Comparison of ENCODE assay signal across 21 mouse cellular contexts in the genomic region with DNA sequence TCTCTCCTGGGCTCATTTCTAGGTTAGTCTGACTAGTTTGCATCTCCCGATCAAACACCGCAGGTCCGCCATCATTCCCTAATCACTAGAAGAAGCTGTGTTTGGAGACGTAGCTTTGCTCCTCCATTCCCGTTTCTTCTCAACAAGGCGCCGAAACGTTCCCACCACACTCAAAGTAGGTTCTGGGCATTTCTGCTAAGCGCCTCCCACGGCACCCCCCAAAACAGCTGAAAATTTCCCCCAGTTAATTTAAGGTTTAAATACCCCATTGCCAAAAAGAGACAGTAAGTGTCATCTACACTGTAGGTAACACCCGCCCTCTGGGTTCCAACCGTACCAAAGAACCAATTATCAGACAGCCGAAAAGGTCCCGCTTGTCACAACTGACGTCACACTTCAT. TPM values are rescaled to one million over a fixed set of nuclear protein-coding genes. Genes with fewer than 3 reads are reported as not detected.
DNase-seq lines count a peak whose midpoint lies in the region; ATAC-seq lines count a peak whose summit lies in the region.
"Had no signal": no experiment of that assay in that cellular context is flagged by ENCODE, and none has a peak within 500 bp of the region (broad histone marks: within the 10 kb centered on the region; RNA-seq: fewer than 3 reads in every experiment).

No protein-coding gene starts in this region.

- DNase-seq in embryo, embryonic 9.5 days (ENCODE audit: extremely low spot score): peak; percentile 18
- DNase-seq in embryo, embryonic 11 days: no peak
- no peak for DNase-seq in heart, postnatal 25 days (ENCODE audit: low spot score)
- DNase-seq in midbrain, embryonic 14.5 days: peak; percentile 11
- no peak for DNase-seq in frontal cortex, postnatal 10 days (ENCODE audit: low spot score in 2 of 2)
- DNase-seq: adrenal gland, adult 8-10 months; cerebellum, adult 2 months; gastrocnemius, postnatal 36 days; right cerebral cortex, adult 18-20 months; thymus, postnatal 25 days had no signal

- intact Hi-C loops in heart, postnatal 25 days (cut with DNase I): loop anchor here (5.0 to 10.0 kb wide), 3 partner anchors 108 to 549 kb away; partner anchors contain the start of genes Eif3m and Qser1

- H3K9me3 ChIP-seq in heart, embryonic 16.5 days (replicated peaks; ENCODE audit: control insufficient read depth, low read length): no peaks in the 10 kb centered on the region
- no peaks in the 10 kb centered on the region for H3K9me3 ChIP-seq in midbrain, embryonic 14.5 days (ENCODE audit: control insufficient read depth, low read length)
- H3K9me3 ChIP-seq in midbrain, embryonic 16.5 days (replicated peaks; ENCODE audit: control insufficient read depth, low read length, poor library complexity, severe bottlenecking): no peaks in the 10 kb centered on the region; the same call in 1 of the 2 replicates
- H3K9me3 ChIP-seq in stomach, embryonic 15.5 days: no peaks in the 10 kb centered on the region
- H3K9me3 ChIP-seq: hindbrain, embryonic 15.5 days; limb, embryonic 12.5 days; lung, embryonic 15.5 days had no signal

- no peaks in the 10 kb centered on the region for H3K36me3 ChIP-seq in heart, embryonic 16.5 days (ENCODE audit: control insufficient read depth, insufficient read depth)
- no peaks in the 10 kb centered on the region for H3K36me3 ChIP-seq in midbrain, embryonic 14.5 days (ENCODE audit: control insufficient read depth, insufficient read depth, low read length)
- no peaks in the 10 kb centered on the region for H3K36me3 ChIP-seq in midbrain, embryonic 16.5 days (ENCODE audit: control insufficient read depth, insufficient read depth, low read length)
- no peaks in the 10 kb centered on the region for H3K36me3 ChIP-seq in stomach, embryonic 15.5 days
- H3K36me3 ChIP-seq: hindbrain, embryonic 15.5 days; limb, embryonic 12.5 days; lung, embryonic 15.5 days had no signal

- H3K4me2 ChIP-seq in heart, embryonic 16.5 days (ENCODE audit: low read depth, low read length): peak overlapping the region; percentile 49
- no peak overlapping the region for H3K4me2 ChIP-seq in midbrain, embryonic 14.5 days (ENCODE audit: low read length)
- no peak overlapping the region for H3K4me2 ChIP-seq in midbrain, embryonic 16.5 days (ENCODE audit: low read length)
- H3K4me2 ChIP-seq in stomach, embryonic 15.5 days: no peak overlapping the region; the same call in 1 of the 2 replicates

- no peak overlapping the region for H3K27ac ChIP-seq in heart, embryonic 16.5 days (ENCODE audit: low read length)
- no peak overlapping the region for H3K27ac ChIP-seq in midbrain, embryonic 14.5 days (replicated peaks; ENCODE audit: low read depth, low read length)
- H3K27ac ChIP-seq in midbrain, embryonic 16.5 days (ENCODE audit: low read length): no peak overlapping the region
- H3K27ac ChIP-seq in stomach, embryonic 15.5 days: no peak overlapping the region
- H3K27ac ChIP-seq: hindbrain, embryonic 15.5 days; limb, embryonic 12.5 days; lung, embryonic 15.5 days had no signal

- ATAC-seq in heart, embryonic 16.5 days (replicated peaks; ENCODE audit: extremely low read depth, insufficient read depth, low FRiP score): no peak
- ATAC-seq in midbrain, embryonic 14.5 days (ENCODE audit: low FRiP score, low TSS enrichment): no peak
- no peak for ATAC-seq in midbrain, embryonic 16.5 days
- ATAC-seq in stomach, embryonic 15.5 days (ENCODE audit: insufficient read depth, low FRiP score, low read depth): no peak

- no peak overlapping the region for H3K9ac ChIP-seq in heart, embryonic 16.5 days (ENCODE audit: low read length)
- no peak overlapping the region for H3K9ac ChIP-seq in midbrain, embryonic 14.5 days (replicated peaks; ENCODE audit: low read length)
- H3K9ac ChIP-seq in midbrain, embryonic 16.5 days (ENCODE audit: low read depth, low read length): no peak overlapping the region
- H3K9ac ChIP-seq in stomach, embryonic 15.5 days: no peak overlapping the region
- H3K9ac ChIP-seq: hindbrain, embryonic 15.5 days; limb, embryonic 12.5 days; lung, embryonic 15.5 days had no signal

- peaks cover 5% of the 10 kb centered on the region; the same call in 1 of the 2 replicates for H3K4me1 ChIP-seq in heart, embryonic 16.5 days (ENCODE audit: control insufficient read depth, insufficient read depth, low read length)
- no peaks in the 10 kb centered on the region for H3K4me1 ChIP-seq in midbrain, embryonic 14.5 days (ENCODE audit: control insufficient read depth, insufficient read depth, low read length)
- H3K4me1 ChIP-seq in midbrain, embryonic 16.5 days (ENCODE audit: control insufficient read depth, insufficient read depth, low read length): peaks cover 4% of the 10 kb centered on the region; the same call in 1 of the 2 replicates
- peaks cover 20% of the 10 kb centered on the region for H3K4me1 ChIP-seq in stomach, embryonic 15.5 days

- H3K27me3 ChIP-seq in heart, embryonic 16.5 days (ENCODE audit: control insufficient read depth, insufficient read depth, low read length): peaks cover 74% of the 10 kb centered on the region
- peaks cover 96% of the 10 kb centered on the region for H3K27me3 ChIP-seq in midbrain, embryonic 14.5 days (ENCODE audit: control insufficient read depth, insufficient read depth, low read length)
- H3K27me3 ChIP-seq in midbrain, embryonic 16.5 days (ENCODE audit: control insufficient read depth, insufficient read depth, low read depth, low read length): peaks cover 81% of the 10 kb centered on the region
- H3K27me3 ChIP-seq in stomach, embryonic 15.5 days (replicated peaks): peaks cover 85% of the 10 kb centered on the region

- WGBS in heart, embryonic 16.5 days: 5% methylated on average over 15 of the region's 15 CpGs
- 3% methylated on average over 15 of the region's 15 CpGs for WGBS in midbrain, embryonic 14.5 days
- 2% methylated on average over 15 of the region's 15 CpGs for WGBS in midbrain, embryonic 16.5 days
- WGBS in stomach, embryonic 15.5 days: 3% methylated on average over 15 of the region's 15 CpGs

- peak overlapping the region; percentile 43 for H3K4me3 ChIP-seq in heart, embryonic 16.5 days (ENCODE audit: low read length)
- no peak overlapping the region for H3K4me3 ChIP-seq in midbrain, embryonic 14.5 days (replicated peaks; ENCODE audit: low read depth, low read length)
- H3K4me3 ChIP-seq in midbrain, embryonic 16.5 days (ENCODE audit: low read depth, low read length): no peak overlapping the region
- peak overlapping the region; percentile 41 for H3K4me3 ChIP-seq in stomach, embryonic 15.5 days (replicated peaks)
- H3K4me3 ChIP-seq: erythroblast, embryonic 14.5 days had no signal

RNA-seq across cellular contexts. Expression of gene Wt1, which starts 0.7 kb away (rescaled TPM):
- polyA plus RNA-seq in heart, embryonic 16.5 days (2015; fragmentation: Nextera tagmentation; extraction: Ambion mirVana): 18.9 and 22.2 TPM in 2 replicates
- total RNA-seq in heart, postnatal 25 days (2021): 1 to 10 TPM; 6.0 to 6.6 TPM
- polyA plus RNA-seq in midbrain, embryonic 14.5 days (2014; fragmentation: Nextera tagmentation; extraction: Ambion mirVana): not detected in 2 replicates
- 0.13 and 0.22 TPM in 2 replicates for polyA plus RNA-seq in midbrain, embryonic 16.5 days (2015; fragmentation: Nextera tagmentation; extraction: Ambion mirVana)
- 22.3 and 23.3 TPM in 2 replicates for polyA plus RNA-seq in stomach, embryonic 15.5 days (2015; fragmentation: Nextera tagmentation; extraction: Ambion mirVana)
- total RNA-seq: megakaryocyte, adult 5-6 weeks had no signal
- polyA plus RNA-seq: cerebellum, adult 2 months; erythroblast, embryonic 14.5 days had no signal

RNA-seq across cellular contexts. Expression of gene Gm11060, which starts 33.8 kb away (rescaled TPM):
- not detected in 2 replicates for polyA plus RNA-seq in heart, embryonic 16.5 days (2015; fragmentation: Nextera tagmentation; extraction: Ambion mirVana)
- not detected for total RNA-seq in heart, postnatal 25 days (2021)
- not detected in 2 replicates for polyA plus RNA-seq in midbrain, embryonic 14.5 days (2014; fragmentation: Nextera tagmentation; extraction: Ambion mirVana)
- polyA plus RNA-seq in midbrain, embryonic 16.5 days (2015; fragmentation: Nextera tagmentation; extraction: Ambion mirVana): not detected in 2 replicates
- not detected in 2 replicates for polyA plus RNA-seq in stomach, embryonic 15.5 days (2015; fragmentation: Nextera tagmentation; extraction: Ambion mirVana)
- total RNA-seq: adrenal gland, adult 8-10 months; gastrocnemius, postnatal 36 days; layer of hippocampus, postnatal 25 days; megakaryocyte, adult 5-6 weeks had no signal
- polyA plus RNA-seq: cerebellum, adult 2 months; cortical plate, adult 2 months; erythroblast, embryonic 14.5 days; frontal cortex, adult 2 months; hindbrain, embryonic 15.5 days; limb, embryonic 12.5 days; lung, embryonic 15.5 days had no signal

Comparison
In these comparisons a context has a peak if more than half of its experiments do, and no peak if none do; other contexts are left out.
1. DNase-seq: peak in embryo, embryonic 9.5 days (single experiment) and midbrain, embryonic 14.5 days (single experiment); none in embryo, embryonic 11 days (single experiment), heart, postnatal 25 days (single experiment) and frontal cortex, postnatal 10 days (0 of 2).
2. H3K4me3 ChIP-seq: peak in heart, embryonic 16.5 days (single experiment) and stomach, embryonic 15.5 days (single experiment); none in midbrain, embryonic 14.5 days (single experiment) and midbrain, embryonic 16.5 days (single experiment).
3. RNA of gene Wt1, which starts 0.7 kb away (polyA plus RNA-seq): 22.3 to 23.3 TPM in stomach, embryonic 15.5 days and 18.9 to 22.2 TPM in heart, embryonic 16.5 days; 0.13 to 0.22 TPM in midbrain, embryonic 16.5 days and not detected in midbrain, embryonic 14.5 days; every median in the first group is over 10 times any median in the second.